Mouse (Mus musculus): ENCODE data around the gene Gprin1. TPM values are rescaled to one million over a fixed set of nuclear protein-coding genes. Genes with fewer than 3 reads are reported as not detected.

Gprin1 gene
- total RNA-seq, 2 experiments from 2014 or later = 204 TPM

- peak; percentile 59 to 66 for DNase-seq (ENCODE audit: low spot score in 2 of 2)
Observed at GRCm38 (mm10) chr13:54760164-54760795, 10.6 kb upstream of the Gprin1 start.

- DNase-seq (ENCODE audit: low spot score in 2 of 2) = peak; percentile 15 to 25
Observed at GRCm38 (mm10) chr13:54759496-54759895, 9.8 kb upstream of the Gprin1 start.

GRCm38 (mm10) chr13:54758756-54759470 is 9.2 kb upstream of the Gprin1 start:
- DNase-seq (ENCODE audit: low spot score in 2 of 2) = peak; percentile 8 to 11

GRCm38 (mm10) chr13:54758045-54758755 is 8.5 kb upstream of the Gprin1 start:
- peak; percentile 93 for DNase-seq (ENCODE audit: low spot score in 2 of 2)

GRCm38 (mm10) chr13:54757093-54757830 is 7.6 kb upstream of the Gprin1 start:
- peak in 1 of 2 experiments; percentile 19 for DNase-seq (ENCODE audit: low spot score in 2 of 2)

GRCm38 (mm10) chr13:54756156-54756712 is 6.6 kb upstream of the Gprin1 start:
- DNase-seq (ENCODE audit: low spot score in 2 of 2) = peak in 1 of 2 experiments; percentile 5

- DNase-seq (ENCODE audit: low spot score in 2 of 2) = peak in 1 of 2 experiments; percentile 17
Observed at GRCm38 (mm10) chr13:54755201-54755830, 5.6 kb upstream of the Gprin1 start.

- DNase-seq (ENCODE audit: low spot score in 2 of 2) = peak; percentile 7 to 24
Observed at GRCm38 (mm10) chr13:54754169-54755080, 4.8 kb upstream of the Gprin1 start.

- peak; percentile 5 to 10 for DNase-seq (ENCODE audit: low spot score in 2 of 2)
Observed at GRCm38 (mm10) chr13:54753733-54754132, 4.1 kb upstream of the Gprin1 start.

GRCm38 (mm10) chr13:54752656-54753055 is 3.0 kb upstream of the Gprin1 start:
- peak; percentile 76 to 84 for DNase-seq (ENCODE audit: low spot score in 2 of 2)

GRCm38 (mm10) chr13:54750699-54751098 is 1.0 kb upstream of the Gprin1 start:
- no peak for DNase-seq (ENCODE audit: low spot score in 2 of 2)

GRCm38 (mm10) chr13:54749061-54749863 is 412 bp downstream of the Gprin1 start:
- DNase-seq (ENCODE audit: low spot score in 2 of 2) = peak; percentile 70 to 86

- DNase-seq (ENCODE audit: low spot score in 2 of 2) = no peak
Observed at GRCm38 (mm10) chr13:54748721-54749060, 983 bp downstream of the Gprin1 start.

- peak in 1 of 2 experiments; percentile 10 for DNase-seq (ENCODE audit: low spot score in 2 of 2)
Observed at GRCm38 (mm10) chr13:54748190-54748589, 1.5 kb downstream of the Gprin1 start.

- DNase-seq (ENCODE audit: low spot score in 2 of 2) = peak in 1 of 2 experiments; percentile 21
Observed at GRCm38 (mm10) chr13:54746896-54747295, 2.8 kb downstream of the Gprin1 start.

GRCm38 (mm10) chr13:54746110-54746509 is 3.6 kb downstream of the Gprin1 start:
- DNase-seq (ENCODE audit: low spot score in 2 of 2) = peak in 1 of 2 experiments; percentile 10

- DNase-seq (ENCODE audit: low spot score in 2 of 2) = peak in 1 of 2 experiments; percentile 29
Observed at GRCm38 (mm10) chr13:54738213-54738601, 11.5 kb downstream of the Gprin1 start.

- DNase-seq (ENCODE audit: low spot score in 2 of 2) = peak in 1 of 2 experiments; percentile 39
Observed at GRCm38 (mm10) chr13:54737488-54738212, 12.0 kb downstream of the Gprin1 start.
